Mouse (Mus musculus) small intestine, adult 2 months (tissue): ENCODE data around the gene Polr2h.

Experiments
- CTCF ChIP-seq: fragments of 200-500 bp; IDR thresholded peaks from 2 replicates; pipeline ENCODE4 v1.5.1; 2012; ENCODE audit warnings: low read depth, mild to moderate bottlenecking, control low read depth, inconsistent platforms, low read length, moderate library complexity, mixed read lengths; ENCODE audit not compliant: insufficient replicate concordance, insufficient read length; ENCODE audit errors: extremely low read depth
- POLR2A ChIP-seq: fragments of 200-500 bp; IDR thresholded peaks from 2 replicates; pipeline ENCODE4 v1.6.1; 2012; ENCODE audit warnings: low read depth, mild to moderate bottlenecking, control low read depth, inconsistent platforms, low read length, moderate library complexity

GRCm38 (mm10) chr16:20699266-20699665 lies 18.2 kb upstream of the Polr2h start:
- no peak for TF ChIP-seq CTCF
- TF ChIP-seq POLR2A: no peak
